Mouse (Mus musculus): ENCODE data around the gene Ctsh.
"Not testable (repeated sequence)": the region's sequence is repeated elsewhere in the genome, so short reads cannot be mapped to it uniquely, and the experiment has no call there.

Ctsh gene

GRCm38 (mm10) chr9:90053852-90054251 is at the start of gene Ctsh:
Gene Ctsh, plus strand, starts transcription at chr9:90054152.
- DNase-seq (ENCODE audit: low read depth): no peak

GRCm38 (mm10) chr9:90006432-90006831 is 47.5 kb upstream of the Ctsh start:
- no peak for DNase-seq (ENCODE audit: low read depth)

GRCm38 (mm10) chr9:90007094-90007493 is 46.9 kb upstream of the Ctsh start:
- DNase-seq (ENCODE audit: low read depth): no peak

- DNase-seq (ENCODE audit: low read depth): no peak
Observed at GRCm38 (mm10) chr9:90008138-90008537, 45.8 kb upstream of the Ctsh start.

GRCm38 (mm10) chr9:90011849-90012248 is 42.1 kb upstream of the Ctsh start:
- no peak for DNase-seq (ENCODE audit: low read depth)

- DNase-seq (ENCODE audit: low read depth): no peak
Observed at GRCm38 (mm10) chr9:90014649-90015048, 39.3 kb upstream of the Ctsh start.

- no peak for DNase-seq (ENCODE audit: low read depth)
Observed at GRCm38 (mm10) chr9:90016204-90016603, 37.7 kb upstream of the Ctsh start.

GRCm38 (mm10) chr9:90020866-90021265 is 33.1 kb upstream of the Ctsh start:
- DNase-seq (ENCODE audit: low read depth): no peak

- peak; percentile 7 for DNase-seq (ENCODE audit: low read depth)
Observed at GRCm38 (mm10) chr9:90021442-90021841, 32.5 kb upstream of the Ctsh start.

GRCm38 (mm10) chr9:90027709-90028108 is 26.2 kb upstream of the Ctsh start:
- no peak for DNase-seq (ENCODE audit: low read depth)

GRCm38 (mm10) chr9:90033922-90034321 is 20.0 kb upstream of the Ctsh start:
- DNase-seq (ENCODE audit: low read depth): no peak

GRCm38 (mm10) chr9:90035168-90035567 is 18.8 kb upstream of the Ctsh start:
- no peak for DNase-seq (ENCODE audit: low read depth)

GRCm38 (mm10) chr9:90035794-90036193 is 18.2 kb upstream of the Ctsh start:
- DNase-seq (ENCODE audit: low read depth): no peak

- DNase-seq (ENCODE audit: low read depth): no peak
Observed at GRCm38 (mm10) chr9:90036313-90036712, 17.6 kb upstream of the Ctsh start.

GRCm38 (mm10) chr9:90038535-90038934 is 15.4 kb upstream of the Ctsh start:
- DNase-seq (ENCODE audit: low read depth): no peak

GRCm38 (mm10) chr9:90040916-90041315 is 13.0 kb upstream of the Ctsh start:
- no peak for DNase-seq (ENCODE audit: low read depth)

- DNase-seq (ENCODE audit: low read depth): no peak
Observed at GRCm38 (mm10) chr9:90041556-90041955, 12.4 kb upstream of the Ctsh start.

- DNase-seq (ENCODE audit: low read depth): not testable (repeated sequence)
Observed at GRCm38 (mm10) chr9:90042906-90043305, 11.0 kb upstream of the Ctsh start.

- DNase-seq (ENCODE audit: low read depth): no peak
Observed at GRCm38 (mm10) chr9:90045191-90045590, 8.8 kb upstream of the Ctsh start.

GRCm38 (mm10) chr9:90047937-90048627 is 5.9 kb upstream of the Ctsh start:
- DNase-seq (ENCODE audit: low read depth): no peak

- DNase-seq (ENCODE audit: low read depth): no peak
Observed at GRCm38 (mm10) chr9:90054371-90055145, 606 bp downstream of the Ctsh start.

GRCm38 (mm10) chr9:90055409-90055808 is 1.5 kb downstream of the Ctsh start:
- DNase-seq (ENCODE audit: low read depth): no peak

GRCm38 (mm10) chr9:90055911-90056310 is 2.0 kb downstream of the Ctsh start:
- no peak for DNase-seq (ENCODE audit: low read depth)

- no peak for DNase-seq (ENCODE audit: low read depth)
Observed at GRCm38 (mm10) chr9:90056716-90057115, 2.8 kb downstream of the Ctsh start.
